Mouse (Mus musculus) testis, postnatal 10 days (tissue): ENCODE measurements around the gene Ctse.

Experiments used
- DNase-seq: peaks from one replicate; pipeline ENCODE4 v3.0.0; 2021; ENCODE audit warnings: low spot score

The Ctse gene

GRCm38 (mm10) chr1:131699642-131700041 is 61.5 kb downstream of the Ctse start:
- DNase-seq = no peak

- DNase-seq = no peak
These were observed 62.3 kb downstream of the Ctse start for GRCm38 (mm10) chr1:131700447-131700846.

GRCm38 (mm10) chr1:131701391-131701790 is 63.3 kb downstream of the Ctse start:
- DNase-seq = peak; percentile 61

GRCm38 (mm10) chr1:131702094-131702766 is 64.1 kb downstream of the Ctse start:
- DNase-seq = peak; percentile 66

GRCm38 (mm10) chr1:131703482-131703881 is 65.4 kb downstream of the Ctse start:
- no peak for DNase-seq

GRCm38 (mm10) chr1:131708338-131708737 is 70.2 kb downstream of the Ctse start:
- DNase-seq = peak; percentile 82

GRCm38 (mm10) chr1:131711518-131711917 is 73.4 kb downstream of the Ctse start:
- DNase-seq = no peak

GRCm38 (mm10) chr1:131712386-131712785 is 74.3 kb downstream of the Ctse start:
- peak; percentile 94 for DNase-seq

GRCm38 (mm10) chr1:131714388-131715337 is 76.6 kb downstream of the Ctse start:
- peak; percentile 63 for DNase-seq

GRCm38 (mm10) chr1:131718952-131719694 is 81.0 kb downstream of the Ctse start:
- DNase-seq = no peak

GRCm38 (mm10) chr1:131721989-131722388 is 83.9 kb downstream of the Ctse start:
- peak; percentile 58 for DNase-seq

- no peak for DNase-seq
These were observed 85.4 kb downstream of the Ctse start for GRCm38 (mm10) chr1:131723549-131723948.
